Mouse (Mus musculus): ENCODE data around the gene Apba1.

- TF ChIP-seq CTCF (IDR thresholded peaks at IDR 0.05; ENCODE audit: control insufficient read depth, insufficient read depth, low read length) (no peak), POLR2A (IDR thresholded peaks at IDR 0.05; ENCODE audit: borderline replicate concordance, control insufficient read depth, low read depth, low read length) (no peak)
These were observed 36.5 kb downstream of the Apba1 start for GRCm38 (mm10) chr19:23795156-23795555.

Data from bone marrow, adult 2 months (tissue).